Mouse (Mus musculus) stomach, embryonic 14.5 days (tissue): ENCODE results near the gene Tmem54. TPM values are rescaled to one million over a fixed set of nuclear protein-coding genes. Genes with fewer than 3 reads are reported as not detected.

Experiments used
- ATAC-seq: fragments of 200-750 bp; cut with Nextera tagmentation; 2 replicates; pipeline ENCODE4 v1.8.0; 2017; ENCODE audit warnings: low read depth, moderate TSS enrichment; ENCODE audit not compliant: insufficient number of reproducible peaks, insufficient read depth, low FRiP score
- H3K27ac ChIP-seq: fragments of 300-500 bp; sonication (generic); 2 replicates; pipeline ENCODE4 v1.5.1; 2014; ENCODE audit warnings: mild to moderate bottlenecking, low read length, moderate library complexity, mixed read lengths
- H3K27me3 ChIP-seq: fragments of 300-500 bp; sonication (generic); 2 replicates; pipeline ENCODE4 v1.6.1; 2014; ENCODE audit warnings: low read length, control low read depth, mixed read lengths; ENCODE audit not compliant: control insufficient read depth, insufficient read depth
- H3K36me3 ChIP-seq: fragments of 300-500 bp; sonication (generic); 2 replicates; pipeline ENCODE4 v1.6.1; 2014; ENCODE audit warnings: mild to moderate bottlenecking, control low read depth, low read length, moderate library complexity, mixed read lengths; ENCODE audit not compliant: control insufficient read depth, insufficient read depth
- H3K4me1 ChIP-seq: fragments of 300-500 bp; sonication (generic); 2 replicates; pipeline ENCODE4 v1.6.1; 2014; ENCODE audit warnings: low read length, control low read depth, mixed read lengths; ENCODE audit not compliant: control insufficient read depth, insufficient read depth
- H3K4me2 ChIP-seq: fragments of 300-500 bp; sonication (generic); replicated peaks from 2 replicates; pipeline ENCODE4 v1.6.1; 2014; ENCODE audit warnings: low read depth, low read length, control low read depth
- H3K4me3 ChIP-seq: fragments of 300-500 bp; sonication (generic); 2 replicates; pipeline ENCODE4 v1.5.1; 2014; ENCODE audit warnings: low read depth, low read length, control low read depth
- H3K9ac ChIP-seq: fragments of 300-500 bp; sonication (generic); replicated peaks from 2 replicates; pipeline ENCODE4 v1.6.1; 2014; ENCODE audit warnings: low read depth, mild to moderate bottlenecking, control low read depth, low read length, moderate library complexity, mixed read lengths
- H3K9me3 ChIP-seq: fragments of 300-500 bp; sonication (generic); 2 replicates; pipeline ENCODE4 v1.6.1; 2016; ENCODE audit warnings: low read depth, low read length, control low read depth; ENCODE audit not compliant: control insufficient read depth
- WGBS: fragments of 180-500 bp; shearing (Covaris S2); extraction: QIAGEN DNeasy Blood & Tissue Kit; methylation state at CpG from one replicate; pipeline ENCODE4 v1.1.7; 2014; 5-methylcytosine and 5-hydroxymethylcytosine counted together
- polyA plus RNA-seq: library from polyadenylated mRNA; unstranded; fragments of >200 nt; fragmentation: Nextera tagmentation; extraction: Ambion mirVana; gene quantifications from 2 replicates; pipeline ENCODE4 v1.2.1, GENCODE M21; 2014

Tmem54 gene
- polyA plus RNA-seq, 1 experiment from 2014 or later: 20.9 TPM

- ATAC-seq: no peak
- H3K27ac ChIP-seq: no peak overlapping the region
- 0 out of 2 replicates have a peak, but pooled peaks cover 4% of the 10 kb centered on the region for H3K4me1 ChIP-seq
- peak overlapping the region; percentile 55; the same call in 1 of the 2 replicates for H3K9ac ChIP-seq
- WGBS: 56% methylated on average over 14 of the region's 14 CpGs
- peak overlapping the region; percentile 43 for H3K4me3 ChIP-seq
- no peaks in the 10 kb centered on the region for H3K9me3 ChIP-seq
- peak overlapping the region; percentile 90 for H3K4me2 ChIP-seq
- peaks cover 5% of the 10 kb centered on the region; the same call in 1 of the 2 replicates for H3K27me3 ChIP-seq
- no peaks in the 10 kb centered on the region for H3K36me3 ChIP-seq
These were observed 32.3 kb downstream of the Tmem54 start for GRCm38 (mm10) chr4:129137392-129138321.

GRCm38 (mm10) chr4:129139642-129140041 is 34.3 kb downstream of the Tmem54 start:
- WGBS: 85% methylated on average over 5 of the region's 5 CpGs
- Histone ChIP-seq H3K4me2 (no peak overlapping the region), H3K36me3 (no peaks in the 10 kb centered on the region), H3K9me3 (no peaks in the 10 kb centered on the region), H3K4me1 (0 out of 2 replicates have a peak, but pooled peaks cover 8% of the 10 kb centered on the region), H3K27ac (no peak overlapping the region), H3K27me3 (peaks cover 5% of the 10 kb centered on the region; the same call in 1 of the 2 replicates), H3K9ac (no peak overlapping the region), H3K4me3 (no peak overlapping the region)
- ATAC-seq: peak; percentile 12; the same call in 1 of the 2 replicates

- no peak overlapping the region for H3K9ac ChIP-seq
- no peak overlapping the region for H3K27ac ChIP-seq
- WGBS: 82% methylated on average over 4 of the region's 4 CpGs
- no peaks in the 10 kb centered on the region for H3K36me3 ChIP-seq
- H3K4me1 ChIP-seq: 0 out of 2 replicates have a peak, but pooled peaks cover 12% of the 10 kb centered on the region
- H3K4me2 ChIP-seq: no peak overlapping the region
- H3K27me3 ChIP-seq: peaks cover 3% of the 10 kb centered on the region; the same call in 1 of the 2 replicates
- H3K4me3 ChIP-seq: no peak overlapping the region
- ATAC-seq: no peak
- no peaks in the 10 kb centered on the region for H3K9me3 ChIP-seq
These were observed 35.5 kb downstream of the Tmem54 start for GRCm38 (mm10) chr4:129140808-129141207.

- H3K9ac ChIP-seq: no peak overlapping the region
- no peak overlapping the region for H3K4me2 ChIP-seq
- ATAC-seq: no peak
- no peaks in the 10 kb centered on the region for H3K9me3 ChIP-seq
- H3K36me3 ChIP-seq: no peaks in the 10 kb centered on the region
- 77% methylated on average over 17 of the region's 17 CpGs for WGBS
- peaks cover 3% of the 10 kb centered on the region; the same call in 1 of the 2 replicates for H3K27me3 ChIP-seq
- H3K4me1 ChIP-seq: 0 out of 2 replicates have a peak, but pooled peaks cover 12% of the 10 kb centered on the region
- no peak overlapping the region for H3K4me3 ChIP-seq
- H3K27ac ChIP-seq: no peak overlapping the region
These were observed 36.5 kb downstream of the Tmem54 start for GRCm38 (mm10) chr4:129141560-129142438.

- Histone ChIP-seq H3K4me1 (0 out of 2 replicates have a peak, but pooled peaks cover 12% of the 10 kb centered on the region), H3K36me3 (no peaks in the 10 kb centered on the region), H3K9me3 (no peaks in the 10 kb centered on the region), H3K27ac (no peak overlapping the region), H3K4me3 (no peak overlapping the region), H3K9ac (no peak overlapping the region), H3K27me3 (peaks cover 1% of the 10 kb centered on the region; the same call in 1 of the 2 replicates), H3K4me2 (no peak overlapping the region)
- 87% methylated on average over 11 of the region's 11 CpGs for WGBS
- ATAC-seq: no peak
These were observed 37.2 kb downstream of the Tmem54 start for GRCm38 (mm10) chr4:129142439-129143045.

- Histone ChIP-seq H3K27me3 (no peaks in the 10 kb centered on the region), H3K4me3 (no peak overlapping the region), H3K9ac (no peak overlapping the region), H3K36me3 (no peaks in the 10 kb centered on the region), H3K4me2 (no peak overlapping the region), H3K27ac (no peak overlapping the region), H3K4me1 (0 out of 2 replicates have a peak, but pooled peaks cover 12% of the 10 kb centered on the region), H3K9me3 (no peaks in the 10 kb centered on the region)
- no peak for ATAC-seq
- 86% methylated on average over 5 of the region's 5 CpGs for WGBS
These were observed 38.2 kb downstream of the Tmem54 start for GRCm38 (mm10) chr4:129143509-129143908.

- Histone ChIP-seq H3K9me3 (no peaks in the 10 kb centered on the region), H3K4me1 (0 out of 2 replicates have a peak, but pooled peaks cover 12% of the 10 kb centered on the region), H3K27me3 (no peaks in the 10 kb centered on the region), H3K9ac (no peak overlapping the region), H3K4me3 (no peak overlapping the region), H3K4me2 (no peak overlapping the region), H3K36me3 (peaks cover 3% of the 10 kb centered on the region; the same call in 1 of the 2 replicates), H3K27ac (peak overlapping the region; percentile 61)
- ATAC-seq: peak; percentile 73; the same call in 1 of the 2 replicates
- WGBS: 48% methylated on average over 16 of the region's 16 CpGs
These were observed 39.3 kb downstream of the Tmem54 start for GRCm38 (mm10) chr4:129144401-129145367.
